Mouse (Mus musculus): ENCODE data around the gene Mcemp1. TPM values are rescaled to one million over a fixed set of nuclear protein-coding genes. Genes with fewer than 3 reads are reported as not detected.

The Mcemp1 gene
- polyA plus RNA-seq (2016; fragmentation: Nextera tagmentation; extraction: Ambion mirVana): 0.07 and 0.15 TPM in 2 replicates

- Histone ChIP-seq H3K36me3 (no peaks in the 10 kb centered on the region), H3K9me3 (replicated peaks) (no peaks in the 10 kb centered on the region), H3K27ac (replicated peaks) (no peak within 1 kb of the TSS), H3K4me3 (no peak within 1 kb of the TSS), H3K4me1 (no peaks in the 10 kb centered on the region), H3K27me3 (ENCODE audit: low read depth, poor library complexity, severe bottlenecking) (no peaks in the 10 kb centered on the region)
- no peak for DNase-seq (ENCODE audit: low spot score)
- 78% methylated on average over 6 of the region's 6 CpGs for WGBS
These were observed at the start of gene Mcemp1 for GRCm38 (mm10) chr8:3665507-3665906. TSS of gene Mcemp1 (plus strand) at chr8:3665754.

GRCm38 (mm10) chr8:3621199-3621970 is 44.2 kb upstream of the Mcemp1 start, which contains the start of the genes Xab2 and Pet100:
TSS of gene Xab2 (minus strand) at chr8:3621316.
TSS of gene Pet100 (plus strand) at chr8:3621548.
- peak within 1 kb of the TSS; percentile 82 for H3K27ac ChIP-seq (replicated peaks)
- peak within 1 kb of the TSS; percentile 75 for H3K4me3 ChIP-seq
- peaks cover 24% of the 10 kb centered on the region for H3K36me3 ChIP-seq
- no peaks in the 10 kb centered on the region for H3K27me3 ChIP-seq (ENCODE audit: low read depth, poor library complexity, severe bottlenecking)
- DNase-seq (ENCODE audit: low spot score): peak; percentile 100
- H3K4me1 ChIP-seq: peaks cover 20% of the 10 kb centered on the region
- no peaks in the 10 kb centered on the region for H3K9me3 ChIP-seq (replicated peaks)
- under 1% methylated on average over 37 of the region's 37 CpGs for WGBS

- Histone ChIP-seq H3K36me3 (peaks cover 18% of the 10 kb centered on the region), H3K4me1 (peaks cover 20% of the 10 kb centered on the region), H3K4me3 (peak overlapping the region; percentile 75), H3K27me3 (ENCODE audit: low read depth, poor library complexity, severe bottlenecking) (no peaks in the 10 kb centered on the region), H3K9me3 (replicated peaks) (no peaks in the 10 kb centered on the region), H3K27ac (replicated peaks) (0 out of 2 replicates have a peak overlapping the region, but pooled peaks have one; percentile 82)
- no peak for DNase-seq (ENCODE audit: low spot score)
- WGBS: 77% methylated on average over 8 of the region's 8 CpGs
These were observed 43.4 kb upstream of the Mcemp1 start for GRCm38 (mm10) chr8:3622119-3622518.

GRCm38 (mm10) chr8:3625445-3625844 is 40.1 kb upstream of the Mcemp1 start, which contains the start of gene Pcp2:
TSS of gene Pcp2 (minus strand) at chr8:3625545.
- WGBS: 67% methylated on average over 1 of the region's 1 CpGs
- DNase-seq (ENCODE audit: low spot score): no peak
- Histone ChIP-seq H3K9me3 (replicated peaks) (no peaks in the 10 kb centered on the region), H3K4me1 (peaks cover 10% of the 10 kb centered on the region), H3K36me3 (no peaks in the 10 kb centered on the region; the same call in 1 of the 2 replicates), H3K27me3 (ENCODE audit: low read depth, poor library complexity, severe bottlenecking) (peaks cover 17% of the 10 kb centered on the region), H3K27ac (replicated peaks) (no peak within 1 kb of the TSS), H3K4me3 (no peak within 1 kb of the TSS)

GRCm38 (mm10) chr8:3626971-3627370 is 38.6 kb upstream of the Mcemp1 start:
- no peaks in the 10 kb centered on the region for H3K9me3 ChIP-seq (replicated peaks)
- no peak for DNase-seq (ENCODE audit: low spot score)
- no peak overlapping the region for H3K4me3 ChIP-seq
- peaks cover 17% of the 10 kb centered on the region for H3K27me3 ChIP-seq (ENCODE audit: low read depth, poor library complexity, severe bottlenecking)
- no peaks in the 10 kb centered on the region; the same call in 1 of the 2 replicates for H3K36me3 ChIP-seq
- no peak overlapping the region for H3K27ac ChIP-seq (replicated peaks)
- 69% methylated on average over 5 of the region's 5 CpGs for WGBS
- H3K4me1 ChIP-seq: peaks cover 18% of the 10 kb centered on the region

GRCm38 (mm10) chr8:3628014-3628413 is 37.5 kb upstream of the Mcemp1 start:
- Histone ChIP-seq H3K4me1 (peaks cover 13% of the 10 kb centered on the region), H3K36me3 (no peaks in the 10 kb centered on the region; the same call in 1 of the 2 replicates), H3K27me3 (ENCODE audit: low read depth, poor library complexity, severe bottlenecking) (peaks cover 17% of the 10 kb centered on the region), H3K4me3 (no peak overlapping the region), H3K9me3 (replicated peaks) (no peaks in the 10 kb centered on the region), H3K27ac (replicated peaks) (no peak overlapping the region)
- DNase-seq (ENCODE audit: low spot score): no peak
- 28% methylated on average over 5 of the region's 5 CpGs for WGBS

GRCm38 (mm10) chr8:3630647-3631477 is 34.7 kb upstream of the Mcemp1 start, which contains the start of gene Stxbp2:
TSS of gene Stxbp2 (plus strand) at chr8:3630955.
- Histone ChIP-seq H3K4me1 (peaks cover 13% of the 10 kb centered on the region), H3K27ac (replicated peaks) (peak within 1 kb of the TSS; percentile 77), H3K9me3 (replicated peaks) (no peaks in the 10 kb centered on the region), H3K27me3 (ENCODE audit: low read depth, poor library complexity, severe bottlenecking) (peaks cover 17% of the 10 kb centered on the region), H3K36me3 (peaks cover 1% of the 10 kb centered on the region; the same call in 1 of the 2 replicates), H3K4me3 (peak within 1 kb of the TSS; percentile 67)
- peak; percentile 48 for DNase-seq (ENCODE audit: low spot score)
- WGBS: 6% methylated on average over 47 of the region's 47 CpGs

GRCm38 (mm10) chr8:3631478-3631875 is 34.1 kb upstream of the Mcemp1 start:
- H3K4me3 ChIP-seq: peak overlapping the region; percentile 67
- 23% methylated on average over 8 of the region's 8 CpGs for WGBS
- peaks cover 7% of the 10 kb centered on the region; the same call in 1 of the 2 replicates for H3K36me3 ChIP-seq
- peaks cover 17% of the 10 kb centered on the region for H3K27me3 ChIP-seq (ENCODE audit: low read depth, poor library complexity, severe bottlenecking)
- peak overlapping the region; percentile 77 for H3K27ac ChIP-seq (replicated peaks)
- no peaks in the 10 kb centered on the region for H3K9me3 ChIP-seq (replicated peaks)
- DNase-seq (ENCODE audit: low spot score): no peak
- H3K4me1 ChIP-seq: peaks cover 13% of the 10 kb centered on the region

GRCm38 (mm10) chr8:3645804-3646203 is 19.8 kb upstream of the Mcemp1 start:
- H3K4me1 ChIP-seq: no peaks in the 10 kb centered on the region
- no peak overlapping the region for H3K27ac ChIP-seq (replicated peaks)
- H3K9me3 ChIP-seq (replicated peaks): no peaks in the 10 kb centered on the region
- WGBS: 22% methylated on average over 5 of the region's 5 CpGs
- no peak for DNase-seq (ENCODE audit: low spot score)
- no peaks in the 10 kb centered on the region for H3K27me3 ChIP-seq (ENCODE audit: low read depth, poor library complexity, severe bottlenecking)
- H3K4me3 ChIP-seq: no peak overlapping the region
- no peaks in the 10 kb centered on the region for H3K36me3 ChIP-seq

- no peaks in the 10 kb centered on the region for H3K9me3 ChIP-seq (replicated peaks)
- H3K27ac ChIP-seq (replicated peaks): no peak overlapping the region
These were observed 18.6 kb upstream of the Mcemp1 start for GRCm38 (mm10) chr8:3646824-3647531.

GRCm38 (mm10) chr8:3647561-3647960 is 18.0 kb upstream of the Mcemp1 start:
- 76% methylated on average over 4 of the region's 4 CpGs for WGBS
- Histone ChIP-seq H3K4me1 (no peaks in the 10 kb centered on the region), H3K27me3 (ENCODE audit: low read depth, poor library complexity, severe bottlenecking) (no peaks in the 10 kb centered on the region), H3K4me3 (no peak overlapping the region), H3K27ac (replicated peaks) (no peak overlapping the region), H3K36me3 (no peaks in the 10 kb centered on the region), H3K9me3 (replicated peaks) (no peaks in the 10 kb centered on the region)
- DNase-seq (ENCODE audit: low spot score): no peak

More at GRCm38 (mm10) chr8:3646824-3647531, 18.6 kb upstream of the Mcemp1 start:
- no peaks in the 10 kb centered on the region for H3K27me3 ChIP-seq (ENCODE audit: low read depth, poor library complexity, severe bottlenecking)
- WGBS: 86% methylated on average over 6 of the region's 6 CpGs
- no peak overlapping the region for H3K4me3 ChIP-seq
- no peaks in the 10 kb centered on the region for H3K4me1 ChIP-seq
- no peaks in the 10 kb centered on the region for H3K36me3 ChIP-seq
- no peak for DNase-seq (ENCODE audit: low spot score)

- H3K36me3 ChIP-seq: no peaks in the 10 kb centered on the region
- no peak overlapping the region for H3K4me3 ChIP-seq
- no peaks in the 10 kb centered on the region for H3K9me3 ChIP-seq (replicated peaks)
- H3K27ac ChIP-seq (replicated peaks): no peak overlapping the region
- no peaks in the 10 kb centered on the region for H3K4me1 ChIP-seq
- 72% methylated on average over 2 of the region's 2 CpGs for WGBS
- H3K27me3 ChIP-seq (ENCODE audit: low read depth, poor library complexity, severe bottlenecking): no peaks in the 10 kb centered on the region
- DNase-seq (ENCODE audit: low spot score): no peak
These were observed 17.3 kb upstream of the Mcemp1 start for GRCm38 (mm10) chr8:3648268-3648667.

Measured in midbrain, embryonic 10.5 days (tissue).